Mouse (Mus musculus) regulatory T cell (primary cell): ENCODE measurements around the gene Syn3.

Experiments
- in situ Hi-C: fragments of 300-600 bp; cut with MboI, MseI; formaldehyde crosslinking; loops from one replicate; pipeline ENCODE4 v1.15.1; 2025; ENCODE audit warnings: high pct_unique_total_duplicates

Gene Syn3

GRCm38 (mm10) chr10:86339649-86340379, 158.9 kb downstream of the Syn3 start:
- in situ Hi-C loops, result loop anchor here (5.0 kb wide), 1 partner anchor 73 kb away; no protein-coding TSS in a partner anchor

- in situ Hi-C loops, result loop anchor here (5.0 kb wide), 1 partner anchor 72 kb away; no protein-coding TSS in a partner anchor
Measured at GRCm38 (mm10) chr10:86339121-86339520, 159.6 kb downstream of the Syn3 start.

- in situ Hi-C loops, result loop anchor here (5.0 kb wide), 1 partner anchor 71 kb away; no protein-coding TSS in a partner anchor
Measured at GRCm38 (mm10) chr10:86338121-86338715, 160.5 kb downstream of the Syn3 start.

- in situ Hi-C loops, result loop anchor here (5.0 kb wide), 1 partner anchor 70 kb away; no protein-coding TSS in a partner anchor
Measured at GRCm38 (mm10) chr10:86337239-86337638, 161.5 kb downstream of the Syn3 start.

- in situ Hi-C loops, result loop anchor here (5.0 kb wide), 1 partner anchor 69 kb away; no protein-coding TSS in a partner anchor
Measured at GRCm38 (mm10) chr10:86336506-86336905, 162.2 kb downstream of the Syn3 start.

GRCm38 (mm10) chr10:86334581-86334980, 164.1 kb downstream of the Syn3 start:
- in situ Hi-C loops, result no loop called here

GRCm38 (mm10) chr10:86332942-86333341, 165.8 kb downstream of the Syn3 start:
- in situ Hi-C loops, result no loop called here

- in situ Hi-C loops, result no loop called here
Measured at GRCm38 (mm10) chr10:86331681-86332281, 166.9 kb downstream of the Syn3 start.

- in situ Hi-C loops, result no loop called here
Measured at GRCm38 (mm10) chr10:86330993-86331680, 167.6 kb downstream of the Syn3 start.

GRCm38 (mm10) chr10:86329241-86329882, 169.3 kb downstream of the Syn3 start:
- in situ Hi-C loops, result no loop called here

- in situ Hi-C loops, result no loop called here
Measured at GRCm38 (mm10) chr10:86328691-86329090, 170.0 kb downstream of the Syn3 start.

GRCm38 (mm10) chr10:86328143-86328542, 170.6 kb downstream of the Syn3 start:
- in situ Hi-C loops, result no loop called here

- in situ Hi-C loops, result no loop called here
Measured at GRCm38 (mm10) chr10:86325272-86325671, 173.4 kb downstream of the Syn3 start.

- in situ Hi-C loops, result no loop called here
Measured at GRCm38 (mm10) chr10:86323275-86323994, 175.3 kb downstream of the Syn3 start.

- in situ Hi-C loops, result no loop called here
Measured at GRCm38 (mm10) chr10:86322006-86322405, 176.7 kb downstream of the Syn3 start.

GRCm38 (mm10) chr10:86321194-86321593, 177.5 kb downstream of the Syn3 start:
- in situ Hi-C loops, result no loop called here

- in situ Hi-C loops, result no loop called here
Measured at GRCm38 (mm10) chr10:86320204-86320603, 178.5 kb downstream of the Syn3 start.

- in situ Hi-C loops, result no loop called here
Measured at GRCm38 (mm10) chr10:86319526-86319925, 179.2 kb downstream of the Syn3 start.

- in situ Hi-C loops, result no loop called here
Measured at GRCm38 (mm10) chr10:86318552-86319140, 180.1 kb downstream of the Syn3 start.

GRCm38 (mm10) chr10:86317633-86318032, 181.1 kb downstream of the Syn3 start:
- in situ Hi-C loops, result no loop called here
